Mouse (Mus musculus): ENCODE results near the gene Pomt2. TPM values are rescaled to one million over a fixed set of nuclear protein-coding genes. Genes with fewer than 3 reads are reported as not detected.
A peak's percentile ranks its signal among the peaks of the same experiment; 100 is the strongest.

Gene Pomt2
- polyA plus RNA-seq, 1 experiment from 2014 or later, result 15.1 TPM

- no peak for ATAC-seq (ENCODE audit: low FRiP score)
- DNase-seq (ENCODE audit: low spot score), result no peak
- Histone ChIP-seq H3K36me3 (replicated peaks; ENCODE audit: control insufficient read depth, insufficient read depth) (peaks cover 69% of the 10 kb centered on the region), H3K27me3 (ENCODE audit: control insufficient read depth, insufficient read depth, low read length) (no peaks in the 10 kb centered on the region), H3K9me3 (ENCODE audit: control insufficient read depth, low read length) (no peaks in the 10 kb centered on the region), H3K4me3 (replicated peaks; ENCODE audit: low read length) (no peak overlapping the region), H3K4me1 (replicated peaks; ENCODE audit: control insufficient read depth, insufficient read depth, low read length) (peaks cover 2% of the 10 kb centered on the region; the same call in 1 of the 2 replicates), H3K4me2 (replicated peaks) (no peak overlapping the region), H3K27ac (no peak overlapping the region), H3K9ac (no peak overlapping the region)
- WGBS, result 93% methylated on average over 9 of the region's 9 CpGs
These were observed 15.0 kb downstream of the Pomt2 start for GRCm38 (mm10) chr12:87132784-87133183.

- Histone ChIP-seq H3K4me3 (replicated peaks; ENCODE audit: low read length) (no peak overlapping the region), H3K4me2 (replicated peaks) (no peak overlapping the region), H3K4me1 (replicated peaks; ENCODE audit: control insufficient read depth, insufficient read depth, low read length) (no peaks in the 10 kb centered on the region), H3K36me3 (replicated peaks; ENCODE audit: control insufficient read depth, insufficient read depth) (peaks cover 70% of the 10 kb centered on the region), H3K27ac (no peak overlapping the region), H3K9me3 (ENCODE audit: control insufficient read depth, low read length) (no peaks in the 10 kb centered on the region), H3K9ac (no peak overlapping the region), H3K27me3 (ENCODE audit: control insufficient read depth, insufficient read depth, low read length) (no peaks in the 10 kb centered on the region)
- WGBS, result 91% methylated on average over 6 of the region's 6 CpGs
- no peak for ATAC-seq (ENCODE audit: low FRiP score)
- no peak for DNase-seq (ENCODE audit: low spot score)
These were observed 15.6 kb downstream of the Pomt2 start for GRCm38 (mm10) chr12:87132210-87132609.

GRCm38 (mm10) chr12:87131619-87132018 is 16.1 kb downstream of the Pomt2 start:
- H3K4me1 ChIP-seq (replicated peaks; ENCODE audit: control insufficient read depth, insufficient read depth, low read length), result no peaks in the 10 kb centered on the region
- H3K9me3 ChIP-seq (ENCODE audit: control insufficient read depth, low read length), result no peaks in the 10 kb centered on the region
- peak; percentile 48 for DNase-seq (ENCODE audit: low spot score)
- no peak overlapping the region for H3K4me2 ChIP-seq (replicated peaks)
- no peaks in the 10 kb centered on the region for H3K27me3 ChIP-seq (ENCODE audit: control insufficient read depth, insufficient read depth, low read length)
- no peak overlapping the region for H3K27ac ChIP-seq
- H3K36me3 ChIP-seq (replicated peaks; ENCODE audit: control insufficient read depth, insufficient read depth), result peaks cover 66% of the 10 kb centered on the region
- H3K4me3 ChIP-seq (replicated peaks; ENCODE audit: low read length), result no peak overlapping the region
- no peak overlapping the region for H3K9ac ChIP-seq
- ATAC-seq (ENCODE audit: low FRiP score), result no peak
- WGBS, result 62% methylated on average over 3 of the region's 3 CpGs

- Histone ChIP-seq H3K9ac (no peak overlapping the region), H3K4me1 (replicated peaks; ENCODE audit: control insufficient read depth, insufficient read depth, low read length) (no peaks in the 10 kb centered on the region), H3K9me3 (ENCODE audit: control insufficient read depth, low read length) (no peaks in the 10 kb centered on the region), H3K4me3 (replicated peaks; ENCODE audit: low read length) (no peak overlapping the region), H3K27ac (no peak overlapping the region), H3K36me3 (replicated peaks; ENCODE audit: control insufficient read depth, insufficient read depth) (peaks cover 61% of the 10 kb centered on the region), H3K4me2 (replicated peaks) (no peak overlapping the region), H3K27me3 (ENCODE audit: control insufficient read depth, insufficient read depth, low read length) (no peaks in the 10 kb centered on the region)
- DNase-seq (ENCODE audit: low spot score) (no peak), ATAC-seq (ENCODE audit: low FRiP score) (no peak)
- WGBS, result 63% methylated on average over 2 of the region's 2 CpGs
These were observed 16.6 kb downstream of the Pomt2 start for GRCm38 (mm10) chr12:87131181-87131580.

GRCm38 (mm10) chr12:87130224-87130623 is 17.5 kb downstream of the Pomt2 start:
- WGBS, result 89% methylated on average over 4 of the region's 4 CpGs
- Histone ChIP-seq H3K36me3 (replicated peaks; ENCODE audit: control insufficient read depth, insufficient read depth) (peaks cover 60% of the 10 kb centered on the region), H3K27me3 (ENCODE audit: control insufficient read depth, insufficient read depth, low read length) (no peaks in the 10 kb centered on the region), H3K9ac (no peak overlapping the region), H3K27ac (no peak overlapping the region), H3K4me3 (replicated peaks; ENCODE audit: low read length) (no peak overlapping the region), H3K4me2 (replicated peaks) (no peak overlapping the region), H3K9me3 (ENCODE audit: control insufficient read depth, low read length) (no peaks in the 10 kb centered on the region), H3K4me1 (replicated peaks; ENCODE audit: control insufficient read depth, insufficient read depth, low read length) (no peaks in the 10 kb centered on the region)
- DNase-seq (ENCODE audit: low spot score) (no peak), ATAC-seq (ENCODE audit: low FRiP score) (no peak)

- 76% methylated on average over 4 of the region's 4 CpGs for WGBS
- ATAC-seq (ENCODE audit: low FRiP score), result no peak
These were observed 20.5 kb downstream of the Pomt2 start for GRCm38 (mm10) chr12:87127256-87127655.

GRCm38 (mm10) chr12:87121918-87122589 is 25.7 kb downstream of the Pomt2 start:
- H3K9me3 ChIP-seq (ENCODE audit: control insufficient read depth, low read length), result no peaks in the 10 kb centered on the region
- H3K9ac ChIP-seq, result no peak overlapping the region
- H3K36me3 ChIP-seq (replicated peaks; ENCODE audit: control insufficient read depth, insufficient read depth), result peaks cover 54% of the 10 kb centered on the region
- H3K4me2 ChIP-seq (replicated peaks), result no peak overlapping the region
- DNase-seq (ENCODE audit: low spot score) (no peak), ATAC-seq (ENCODE audit: low FRiP score) (no peak)
- no peak overlapping the region for H3K27ac ChIP-seq
- H3K4me1 ChIP-seq (replicated peaks; ENCODE audit: control insufficient read depth, insufficient read depth, low read length), result no peaks in the 10 kb centered on the region
- 97% methylated on average over 4 of the region's 4 CpGs for whole genome bisulfite sequencing
- H3K4me3 ChIP-seq (replicated peaks; ENCODE audit: low read length), result no peak overlapping the region
- no peaks in the 10 kb centered on the region for H3K27me3 ChIP-seq (ENCODE audit: control insufficient read depth, insufficient read depth, low read length)

More at GRCm38 (mm10) chr12:87127256-87127655, 20.5 kb downstream of the Pomt2 start:
- no peaks in the 10 kb centered on the region for H3K27me3 ChIP-seq (ENCODE audit: control insufficient read depth, insufficient read depth, low read length)
- H3K36me3 ChIP-seq (replicated peaks; ENCODE audit: control insufficient read depth, insufficient read depth), result peaks cover 56% of the 10 kb centered on the region
- no peaks in the 10 kb centered on the region for H3K4me1 ChIP-seq (replicated peaks; ENCODE audit: control insufficient read depth, insufficient read depth, low read length)
- no peak overlapping the region for H3K27ac ChIP-seq
- H3K9me3 ChIP-seq (ENCODE audit: control insufficient read depth, low read length), result no peaks in the 10 kb centered on the region
- H3K4me3 ChIP-seq (replicated peaks; ENCODE audit: low read length), result no peak overlapping the region
- H3K4me2 ChIP-seq (replicated peaks), result no peak overlapping the region
- DNase-seq (ENCODE audit: low spot score), result no peak
- H3K9ac ChIP-seq, result no peak overlapping the region

GRCm38 (mm10) chr12:87107357-87107977 is 40.3 kb downstream of the Pomt2 start:
- no peak overlapping the region for H3K4me3 ChIP-seq (replicated peaks; ENCODE audit: low read length)
- DNase-seq (ENCODE audit: low spot score), result no peak
- no peaks in the 10 kb centered on the region for H3K4me1 ChIP-seq (replicated peaks; ENCODE audit: control insufficient read depth, insufficient read depth, low read length)
- H3K9ac ChIP-seq, result no peak overlapping the region
- H3K36me3 ChIP-seq (replicated peaks; ENCODE audit: control insufficient read depth, insufficient read depth), result peaks cover 36% of the 10 kb centered on the region
- no peaks in the 10 kb centered on the region for H3K9me3 ChIP-seq (ENCODE audit: control insufficient read depth, low read length)
- H3K27ac ChIP-seq, result no peak overlapping the region
- WGBS, result 24% methylated on average over 3 of the region's 3 CpGs
- ATAC-seq (ENCODE audit: low FRiP score), result peak; percentile 62
- H3K27me3 ChIP-seq (ENCODE audit: control insufficient read depth, insufficient read depth, low read length), result peaks cover 7% of the 10 kb centered on the region
- no peak overlapping the region for H3K4me2 ChIP-seq (replicated peaks)

GRCm38 (mm10) chr12:87104796-87105195 is 43.0 kb downstream of the Pomt2 start:
- Histone ChIP-seq H3K27ac (no peak overlapping the region), H3K9me3 (ENCODE audit: control insufficient read depth, low read length) (no peaks in the 10 kb centered on the region), H3K4me3 (replicated peaks; ENCODE audit: low read length) (no peak overlapping the region), H3K4me1 (replicated peaks; ENCODE audit: control insufficient read depth, insufficient read depth, low read length) (peaks cover 6% of the 10 kb centered on the region; the same call in 1 of the 2 replicates), H3K9ac (no peak overlapping the region), H3K36me3 (replicated peaks; ENCODE audit: control insufficient read depth, insufficient read depth) (peaks cover 16% of the 10 kb centered on the region), H3K27me3 (ENCODE audit: control insufficient read depth, insufficient read depth, low read length) (peaks cover 25% of the 10 kb centered on the region), H3K4me2 (replicated peaks) (no peak overlapping the region)
- DNase-seq (ENCODE audit: low spot score) (no peak), ATAC-seq (ENCODE audit: low FRiP score) (no peak)
- 84% methylated on average over 4 of the region's 4 CpGs for WGBS
